Mouse (Mus musculus): Measurements from ENCODE around the gene Rab43.

DNA sequence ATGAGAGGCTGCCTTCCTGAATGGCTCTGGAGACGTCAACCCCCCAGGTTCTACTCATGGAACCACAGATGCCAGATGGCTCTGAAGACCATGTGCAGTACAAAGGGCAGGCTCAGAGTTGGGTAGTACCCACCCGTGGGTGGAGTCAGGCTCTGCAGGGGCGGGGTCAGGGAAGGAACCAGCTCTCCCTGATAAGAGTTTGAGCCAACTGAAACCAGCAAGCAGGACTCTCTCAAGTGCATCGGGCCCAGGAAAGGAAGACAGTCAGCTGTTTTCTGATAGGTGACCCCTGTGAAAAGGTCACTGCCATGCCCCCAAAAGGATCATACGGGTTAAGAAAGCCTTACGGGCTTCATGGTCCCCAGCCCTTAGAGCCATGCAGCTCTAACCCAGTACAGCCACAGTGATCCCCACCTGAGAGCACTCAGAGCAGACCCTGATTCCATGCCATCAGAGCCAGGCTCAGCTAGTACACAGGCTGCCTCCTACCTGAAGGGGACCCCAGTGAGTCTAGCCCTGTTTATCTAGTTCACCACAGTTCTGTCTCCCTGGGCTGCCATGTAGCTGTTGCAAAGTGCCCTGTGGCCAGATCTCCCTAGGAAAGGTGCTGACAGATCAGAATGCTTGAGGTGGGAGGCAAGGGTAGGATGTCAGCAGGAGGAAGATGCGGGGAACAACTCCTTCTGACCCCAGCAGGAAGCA is 21.0 kb downstream of the Rab43 start:
- TF ChIP-seq CTCF (IDR thresholded peaks at IDR 0.05; ENCODE audit: low read depth) (no peak), EP300 (IDR thresholded peaks at IDR 0.05; ENCODE audit: low read depth) (no peak)
